ENCODE assay signal across 19 mouse cellular contexts in genomic region chr1:185173641-185174040, GRCm38 (mm10). TPM values are rescaled to one million over a fixed set of nuclear protein-coding genes. Genes with fewer than 3 reads are reported as not detected.
DNase-seq lines count a peak whose midpoint lies in the region; ATAC-seq lines count a peak whose summit lies in the region.
"Had no signal": no experiment of that assay in that cellular context is flagged by ENCODE, and none has a peak within 500 bp of the region (broad histone marks: within the 10 kb centered on the region; RNA-seq: fewer than 3 reads in every experiment).

No protein-coding gene starts in this region.

- H3K4me3 ChIP-seq in heart, embryonic 10.5 days = no peak overlapping the region
- no peak overlapping the region for H3K4me3 ChIP-seq in midbrain, embryonic 11.5 days (ENCODE audit: low read depth, low read length)
- H3K4me3 ChIP-seq in midbrain, embryonic 16.5 days (ENCODE audit: low read depth, low read length) = no peak overlapping the region

- peak; percentile 52 for DNase-seq in heart, adult 11 months
- no peak for DNase-seq in heart, embryonic 10.5 days (ENCODE audit: low spot score)
- peak; percentile 73 for DNase-seq in midbrain, embryonic 11.5 days (ENCODE audit: low spot score, missing footprints)
- DNase-seq: adrenal gland, adult 2 months; adrenal gland, adult 8-10 months; adrenal gland, postnatal 10 days; adrenal gland, postnatal 14 days; adrenal gland, postnatal 25 days; adrenal gland, postnatal 36 days; B cell, adult 2 months; cerebellum, adult 11 months; cerebellum, adult 11-12 months; cerebellum, adult 18-20 months had no signal

- no peaks in the 10 kb centered on the region for H3K27me3 ChIP-seq in heart, embryonic 10.5 days (ENCODE audit: insufficient read depth, poor library complexity, severe bottlenecking)
- no peaks in the 10 kb centered on the region for H3K27me3 ChIP-seq in midbrain, embryonic 11.5 days (ENCODE audit: control insufficient read depth, insufficient read depth, low read length)
- H3K27me3 ChIP-seq in midbrain, embryonic 16.5 days (ENCODE audit: control insufficient read depth, insufficient read depth, low read depth, low read length) = no peaks in the 10 kb centered on the region
- H3K27me3 ChIP-seq: CH12.LX, Patski had no signal

- no peak overlapping the region for H3K27ac ChIP-seq in heart, embryonic 10.5 days
- no peak overlapping the region for H3K27ac ChIP-seq in midbrain, embryonic 11.5 days (ENCODE audit: low read depth, low read length)
- no peak overlapping the region for H3K27ac ChIP-seq in midbrain, embryonic 16.5 days (ENCODE audit: low read length)

- H3K9me3 ChIP-seq in heart, embryonic 10.5 days = no peaks in the 10 kb centered on the region
- H3K9me3 ChIP-seq in midbrain, embryonic 11.5 days (ENCODE audit: control insufficient read depth, low read length) = no peaks in the 10 kb centered on the region
- no peaks in the 10 kb centered on the region for H3K9me3 ChIP-seq in midbrain, embryonic 16.5 days (replicated peaks; ENCODE audit: control insufficient read depth, low read length, poor library complexity, severe bottlenecking)
- H3K9me3 ChIP-seq: G1E had no signal

- no peaks in the 10 kb centered on the region for H3K36me3 ChIP-seq in heart, embryonic 10.5 days
- H3K36me3 ChIP-seq in midbrain, embryonic 11.5 days (ENCODE audit: control insufficient read depth, insufficient read depth, low read length) = no peaks in the 10 kb centered on the region
- H3K36me3 ChIP-seq in midbrain, embryonic 16.5 days (ENCODE audit: control insufficient read depth, insufficient read depth, low read length) = no peaks in the 10 kb centered on the region
- H3K36me3 ChIP-seq: G1E had no signal

- H3K4me1 ChIP-seq in heart, embryonic 10.5 days = no peaks in the 10 kb centered on the region
- no peaks in the 10 kb centered on the region for H3K4me1 ChIP-seq in midbrain, embryonic 11.5 days (ENCODE audit: control insufficient read depth, insufficient read depth, low read length)
- H3K4me1 ChIP-seq in midbrain, embryonic 16.5 days (ENCODE audit: control insufficient read depth, insufficient read depth, low read length) = no peaks in the 10 kb centered on the region

- no peak overlapping the region for H3K4me2 ChIP-seq in midbrain, embryonic 11.5 days
- H3K4me2 ChIP-seq in midbrain, embryonic 16.5 days (ENCODE audit: low read length) = no peak overlapping the region

- 81% methylated on average over 5 of the region's 5 CpGs for whole genome bisulfite sequencing in heart, embryonic 10.5 days
- 83% methylated on average over 5 of the region's 5 CpGs for WGBS in midbrain, embryonic 11.5 days
- 87% methylated on average over 5 of the region's 5 CpGs for WGBS in midbrain, embryonic 16.5 days

- ATAC-seq in midbrain, embryonic 11.5 days (ENCODE audit: low FRiP score) = no peak
- no peak for ATAC-seq in midbrain, embryonic 16.5 days
- ATAC-seq: activated CD4-positive, CD25-positive, alpha-beta regulatory T cell, adult 4 months; CD4-positive, CD25-positive, alpha-beta regulatory T cell, adult 4 months; Patski had no signal

- no peak overlapping the region for H3K9ac ChIP-seq in midbrain, embryonic 11.5 days (ENCODE audit: low read length)
- H3K9ac ChIP-seq in midbrain, embryonic 16.5 days (ENCODE audit: low read depth, low read length) = no peak overlapping the region

RNA-seq across cellular contexts. Expression of gene Rab3gap2, which starts 30.3 kb away (rescaled TPM):
- 18.4 and 19.2 TPM in 2 replicates for polyA plus RNA-seq in heart, embryonic 10.5 days (2016; fragmentation: Nextera tagmentation; extraction: Ambion mirVana)
- polyA plus RNA-seq in midbrain, embryonic 11.5 days (2014; fragmentation: Nextera tagmentation; extraction: Ambion mirVana) = 21.0 and 22.3 TPM in 2 replicates
- 26.6 TPM in 2 replicates for polyA plus RNA-seq in midbrain, embryonic 16.5 days (2015; fragmentation: Nextera tagmentation; extraction: Ambion mirVana)
